Mouse (Mus musculus): ENCODE data around the gene Slitrk2. TPM values are rescaled to one million over a fixed set of nuclear protein-coding genes. Genes with fewer than 3 reads are reported as not detected.

Gene Slitrk2
- under 1 TPM; 0.11 to 0.34 (median 0.20) TPM for total RNA-seq (2022)

DNA sequence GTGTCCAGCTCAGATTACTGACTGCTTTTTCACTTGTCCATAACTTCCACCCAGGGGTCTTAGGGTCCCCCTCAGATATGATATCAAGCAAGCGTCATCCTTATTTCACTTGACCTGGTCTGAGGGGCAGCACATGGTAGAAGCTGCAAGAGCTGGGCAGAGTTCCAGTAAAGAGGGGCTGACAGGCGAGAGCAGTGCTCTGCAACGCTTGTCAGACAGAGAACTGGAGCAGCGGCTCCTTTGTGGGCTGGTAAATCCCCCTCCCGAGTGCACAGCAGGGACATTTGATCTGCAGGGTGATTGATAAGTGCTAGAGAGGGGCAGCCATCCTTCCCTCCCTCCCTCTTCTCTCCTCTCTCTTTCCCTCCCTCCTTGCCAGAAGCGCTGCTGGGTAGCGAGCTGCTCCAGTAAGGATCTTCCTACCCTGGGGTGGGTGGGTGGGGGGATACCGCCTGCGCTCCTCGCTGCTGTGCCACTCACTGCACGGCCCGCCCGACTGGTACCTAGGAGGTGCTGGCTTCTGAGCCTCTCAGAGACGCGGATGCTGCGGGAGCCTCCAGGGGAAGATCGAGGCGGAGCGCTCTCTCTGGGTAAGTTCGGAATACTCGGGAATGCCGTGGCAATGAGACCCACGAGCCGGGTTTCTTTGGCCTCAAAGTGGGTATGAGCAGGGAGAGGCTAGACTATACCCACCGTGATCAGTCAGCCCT lies at the start of gene Slitrk2:
Gene Slitrk2, plus strand, starts transcription at position 408 of the 710 bp plus-strand sequence.
- DNase-seq (ENCODE audit: low spot score): no peak

DNA sequence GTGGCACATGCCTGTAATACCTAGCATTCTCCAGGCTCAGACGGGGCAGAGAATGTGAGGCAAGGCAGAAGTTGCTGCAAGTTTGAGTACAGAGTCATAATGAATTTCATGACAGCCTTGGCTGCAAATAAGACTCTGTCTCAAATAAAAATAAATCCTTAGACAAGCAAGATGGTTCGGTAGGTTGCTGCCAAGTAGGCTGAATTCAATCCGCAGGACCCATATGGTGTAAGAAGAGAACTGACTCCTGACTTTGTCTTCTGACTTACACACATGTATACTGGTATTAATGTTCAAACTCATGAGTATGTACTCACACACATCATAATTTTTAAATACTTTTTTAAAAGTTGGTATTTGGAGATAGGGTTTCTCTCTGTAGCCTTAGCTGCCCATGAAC lies 43.6 kb upstream of the Slitrk2 start:
- DNase-seq (ENCODE audit: low spot score): no peak

DNA sequence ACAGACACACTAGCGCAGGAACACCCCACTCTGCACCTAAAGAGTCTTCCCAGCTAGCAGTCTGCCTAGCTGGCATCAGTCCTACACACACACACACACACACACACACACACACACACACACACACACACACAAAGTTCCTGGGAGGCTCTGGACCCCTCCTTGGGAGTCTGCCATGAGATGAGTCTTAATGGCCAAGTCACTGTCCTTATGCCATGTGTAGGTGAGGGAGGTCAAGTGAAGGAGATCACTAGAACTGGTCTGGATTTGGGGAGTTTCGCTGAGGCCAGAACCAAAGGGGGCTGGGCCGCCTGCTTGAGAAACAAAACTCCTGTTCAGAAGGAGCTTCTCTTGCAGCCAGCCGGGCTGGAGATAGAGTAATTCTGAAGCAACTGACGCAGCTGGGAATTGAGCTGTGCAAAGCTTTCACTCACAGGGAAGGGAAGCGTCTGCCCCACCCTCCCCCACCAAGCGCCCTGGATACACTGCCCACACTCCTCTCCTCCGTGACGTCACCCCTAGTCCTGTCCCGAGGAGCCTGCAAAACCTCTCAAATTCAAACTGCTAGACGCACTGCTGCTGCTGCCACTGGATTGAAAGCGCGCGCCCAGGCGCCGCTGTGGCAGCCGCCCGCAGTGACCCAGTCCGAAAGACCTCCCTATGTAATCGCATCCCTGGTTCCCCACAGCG lies 3.5 kb downstream of the Slitrk2 start:
- peak; percentile 9 for DNase-seq (ENCODE audit: low spot score)

DNA sequence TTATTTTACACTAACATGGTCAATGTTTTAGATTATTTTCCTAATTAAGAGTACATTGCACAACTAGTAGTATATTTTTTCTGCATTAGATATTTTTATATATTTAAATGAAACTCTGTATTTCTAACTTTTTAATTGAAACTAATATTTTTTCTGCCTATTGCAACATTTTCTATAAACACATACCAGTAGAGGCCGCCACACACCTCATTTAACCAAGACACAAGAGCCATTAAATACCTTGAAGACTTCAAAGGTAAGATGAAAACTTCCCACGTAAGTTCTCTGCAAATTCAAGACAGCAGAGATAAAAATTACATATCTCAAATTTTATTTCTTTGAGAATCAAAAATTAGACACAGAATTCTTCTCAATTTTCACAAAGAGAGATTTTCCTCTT lies 8.2 kb downstream of the Slitrk2 start:
- no peak for DNase-seq (ENCODE audit: low spot score)

DNA sequence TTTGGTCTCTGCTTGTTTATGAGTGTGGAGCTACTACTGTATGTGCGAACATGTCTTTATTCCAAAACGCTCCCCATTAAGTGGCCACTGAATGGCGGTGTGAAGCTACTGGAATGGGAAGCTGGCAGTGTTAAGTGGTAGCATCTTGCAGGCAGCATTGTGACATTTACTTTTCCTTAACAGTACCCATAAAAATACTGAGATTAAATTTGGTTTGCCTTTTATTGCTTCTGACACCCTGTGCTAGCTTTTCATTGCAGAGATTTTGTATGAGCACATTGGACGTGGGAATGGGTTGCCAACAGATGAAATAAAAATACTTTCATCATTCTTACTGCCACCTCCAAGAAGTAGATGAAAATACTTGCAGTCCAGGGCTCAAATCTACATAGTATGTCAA lies 27.8 kb downstream of the Slitrk2 start:
- DNase-seq (ENCODE audit: low spot score): no peak

DNA sequence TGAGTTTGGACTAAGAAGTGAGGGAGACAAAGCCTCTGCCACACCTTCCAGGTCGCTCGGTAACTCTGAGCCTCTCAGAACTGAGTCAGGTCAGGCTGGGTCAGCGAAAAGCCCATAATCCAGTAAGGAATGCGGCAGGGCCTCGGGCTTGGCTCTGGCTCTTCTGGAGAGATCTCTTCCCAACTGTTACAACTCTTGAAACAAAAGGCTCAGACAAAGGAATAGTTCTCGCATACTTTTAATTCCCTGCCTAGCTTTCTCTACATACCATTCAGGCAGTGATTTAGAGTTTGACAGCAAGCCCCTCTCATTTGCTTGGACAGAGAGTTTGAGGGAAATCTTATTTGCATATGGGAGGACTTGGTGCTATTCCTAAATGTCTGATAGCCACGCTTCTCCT lies 29.5 kb downstream of the Slitrk2 start:
- no peak for DNase-seq (ENCODE audit: low spot score)
